Mouse (Mus musculus): ENCODE measurements around the gene Gm17409.

Gene Gm17409

GRCm38 (mm10) chr2:58469816-58470215, at the start of gene Gm17409:
Gene Gm17409 (plus strand): TSS chr2:58470116.
- DNase-seq (ENCODE audit: low read depth, low spot score): no peak

GRCm38 (mm10) chr2:58423319-58423718, 46.6 kb upstream of the Gm17409 start:
- DNase-seq (ENCODE audit: low read depth, low spot score): no peak

GRCm38 (mm10) chr2:58425436-58426004, 44.4 kb upstream of the Gm17409 start:
- no peak for DNase-seq (ENCODE audit: low read depth, low spot score)

GRCm38 (mm10) chr2:58432211-58432610, 37.7 kb upstream of the Gm17409 start:
- no peak for DNase-seq (ENCODE audit: low read depth, low spot score)

- DNase-seq (ENCODE audit: low read depth, low spot score): no peak
Observed at GRCm38 (mm10) chr2:58433317-58433716, 36.6 kb upstream of the Gm17409 start.

- DNase-seq (ENCODE audit: low read depth, low spot score): no peak
Observed at GRCm38 (mm10) chr2:58434438-58434837, 35.5 kb upstream of the Gm17409 start.

- no peak for DNase-seq (ENCODE audit: low read depth, low spot score)
Observed at GRCm38 (mm10) chr2:58435507-58435906, 34.4 kb upstream of the Gm17409 start.

GRCm38 (mm10) chr2:58436911-58437310, 33.0 kb upstream of the Gm17409 start:
- no peak for DNase-seq (ENCODE audit: low read depth, low spot score)

- DNase-seq (ENCODE audit: low read depth, low spot score): no peak
Observed at GRCm38 (mm10) chr2:58443163-58443562, 26.8 kb upstream of the Gm17409 start.

GRCm38 (mm10) chr2:58447001-58447400, 22.9 kb upstream of the Gm17409 start:
- DNase-seq (ENCODE audit: low read depth, low spot score): no peak

GRCm38 (mm10) chr2:58454095-58454865, 15.6 kb upstream of the Gm17409 start:
- DNase-seq (ENCODE audit: low read depth, low spot score): no peak

- DNase-seq (ENCODE audit: low read depth, low spot score): no peak
Observed at GRCm38 (mm10) chr2:58456843-58457487, 13.0 kb upstream of the Gm17409 start.

- DNase-seq (ENCODE audit: low read depth, low spot score): no peak
Observed at GRCm38 (mm10) chr2:58457488-58457865, 12.4 kb upstream of the Gm17409 start.

GRCm38 (mm10) chr2:58458820-58459371, 11.0 kb upstream of the Gm17409 start:
- DNase-seq (ENCODE audit: low read depth, low spot score): no peak

GRCm38 (mm10) chr2:58470290-58470689, 374 bp downstream of the Gm17409 start:
- DNase-seq (ENCODE audit: low read depth, low spot score): no peak

- DNase-seq (ENCODE audit: low read depth, low spot score): no peak
Observed at GRCm38 (mm10) chr2:58475578-58475977, 5.7 kb downstream of the Gm17409 start.

GRCm38 (mm10) chr2:58476956-58477715, 7.2 kb downstream of the Gm17409 start:
- DNase-seq (ENCODE audit: low read depth, low spot score): no peak

GRCm38 (mm10) chr2:58478144-58478543, 8.2 kb downstream of the Gm17409 start:
- no peak for DNase-seq (ENCODE audit: low read depth, low spot score)

GRCm38 (mm10) chr2:58479536-58479935, 9.6 kb downstream of the Gm17409 start:
- no peak for DNase-seq (ENCODE audit: low read depth, low spot score)

- DNase-seq (ENCODE audit: low read depth, low spot score): no peak
Observed at GRCm38 (mm10) chr2:58480764-58481163, 10.8 kb downstream of the Gm17409 start.

- no peak for DNase-seq (ENCODE audit: low read depth, low spot score)
Observed at GRCm38 (mm10) chr2:58481450-58482100, 11.7 kb downstream of the Gm17409 start.
